Mouse (Mus musculus) ES-Bruce4 (cell line): Measurements from ENCODE around the gene Ctla4.

Experiments used
- CTCF ChIP-seq: IDR thresholded peaks from one replicate; pipeline ENCODE4 v1.8.1; 2011; ENCODE audit warnings: low read depth, low read length
- POLR2A ChIP-seq: IDR thresholded peaks from one replicate; pipeline ENCODE4 v1.8.1; 2011; ENCODE audit warnings: low read length; ENCODE audit not compliant: insufficient read depth

DNA sequence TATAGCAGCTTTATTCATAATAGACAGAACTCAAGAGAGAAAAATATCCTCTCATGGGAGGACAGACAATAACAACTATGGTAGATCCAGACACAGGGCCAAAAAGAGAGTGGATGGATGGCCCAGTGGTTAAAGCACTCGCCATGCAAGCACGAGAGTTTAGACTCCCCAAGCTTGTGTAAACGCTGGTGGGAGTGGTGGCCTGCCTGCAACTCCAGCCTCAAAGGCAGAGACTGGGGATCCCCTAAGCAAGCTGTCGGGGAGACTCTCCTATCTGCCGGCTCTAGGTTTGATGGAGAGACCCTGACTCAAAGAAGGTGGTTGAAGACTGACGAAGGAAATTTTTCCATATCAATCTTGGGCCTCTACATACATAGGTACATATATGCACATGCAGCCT lies 69.4 kb downstream of the Ctla4 start:
- no peak for TF ChIP-seq CTCF
- no peak for TF ChIP-seq POLR2A
